Mouse (Mus musculus) brown adipose tissue, adult 24 weeks (tissue): Measurements from ENCODE around the gene Cd19. TPM values are rescaled to one million over a fixed set of nuclear protein-coding genes. Genes with fewer than 3 reads are reported as not detected.
A peak's percentile ranks its signal among the peaks of the same experiment; 100 is the strongest.
"Not testable (repeated sequence)": the region's sequence is repeated elsewhere in the genome, so short reads cannot be mapped to it uniquely, and the experiment has no call there.

Source experiments
- H3K27ac ChIP-seq: fragments of 200-500 bp; replicated peaks from 2 replicates; pipeline ENCODE4 v1.5.1; 2012; ENCODE audit warnings: low read depth, mild to moderate bottlenecking, low read length
- H3K4me1 ChIP-seq: fragments of 200-500 bp; 2 replicates; pipeline ENCODE4 v1.6.1; 2012; ENCODE audit warnings: low read length, mixed read lengths; ENCODE audit not compliant: control insufficient read depth, insufficient read depth, insufficient read length
- H3K4me3 ChIP-seq: fragments of 200-500 bp; 2 replicates; pipeline ENCODE4 v1.5.1; 2012; ENCODE audit warnings: low read depth, mild to moderate bottlenecking, low read length, moderate library complexity; ENCODE audit not compliant: insufficient read depth
- polyA plus RNA-seq: library from polyadenylated mRNA; stranded (reverse); fragments of >200 nt; gene quantifications from 2 replicates; pipeline ENCODE4 v1.2.4, GENCODE M21; 2012; ENCODE audit not compliant: missing spikeins, insufficient read depth, insufficient read length

Gene Cd19
- polyA plus RNA-seq, 1 experiment: 2.4 TPM

DNA sequence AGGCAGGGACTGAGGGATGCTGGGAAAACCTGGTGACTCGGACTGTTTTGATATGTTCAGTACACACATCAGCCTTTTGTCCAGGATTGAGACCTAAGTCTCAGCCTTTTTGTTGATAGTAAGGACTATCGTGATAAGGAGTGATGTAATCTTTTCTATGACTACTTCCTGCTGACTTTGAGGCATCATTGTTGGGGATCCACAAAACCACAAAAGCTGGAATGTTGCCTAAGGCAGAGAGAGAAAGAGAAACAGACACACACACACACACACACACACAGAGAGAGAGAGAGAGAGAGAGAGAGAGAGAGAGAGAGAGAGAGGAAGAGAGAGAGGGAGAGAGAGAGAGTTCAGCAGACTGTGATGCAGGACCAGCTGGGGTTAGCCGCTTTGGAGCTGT, 3.8 kb upstream of the Cd19 start:
- Histone ChIP-seq H3K4me1 (no peaks in the 10 kb centered on the region), H3K27ac (no peak overlapping the region), H3K4me3 (no peak overlapping the region)

DNA sequence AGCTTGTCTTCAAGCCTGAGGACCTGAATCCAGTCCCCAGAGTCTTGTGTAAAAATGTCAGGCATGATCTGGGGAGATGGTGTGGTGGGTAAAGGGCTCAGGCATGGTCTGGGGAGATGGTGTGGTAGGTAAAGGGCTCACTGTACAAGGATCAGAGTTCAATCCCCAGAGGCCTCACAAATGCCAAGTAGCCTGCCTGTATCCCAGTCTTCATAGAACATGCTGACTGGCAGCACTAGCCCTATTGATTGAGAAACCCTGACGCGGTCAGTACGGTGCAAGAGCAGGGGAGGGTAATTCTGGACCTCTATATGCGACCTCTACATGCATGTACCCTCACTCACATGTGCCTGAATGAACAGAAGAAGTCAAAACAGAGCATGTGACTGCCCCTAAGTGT, 2.9 kb upstream of the Cd19 start:
- H3K27ac ChIP-seq: no peak overlapping the region
- H3K4me3 ChIP-seq: no peak overlapping the region
- no peaks in the 10 kb centered on the region for H3K4me1 ChIP-seq

DNA sequence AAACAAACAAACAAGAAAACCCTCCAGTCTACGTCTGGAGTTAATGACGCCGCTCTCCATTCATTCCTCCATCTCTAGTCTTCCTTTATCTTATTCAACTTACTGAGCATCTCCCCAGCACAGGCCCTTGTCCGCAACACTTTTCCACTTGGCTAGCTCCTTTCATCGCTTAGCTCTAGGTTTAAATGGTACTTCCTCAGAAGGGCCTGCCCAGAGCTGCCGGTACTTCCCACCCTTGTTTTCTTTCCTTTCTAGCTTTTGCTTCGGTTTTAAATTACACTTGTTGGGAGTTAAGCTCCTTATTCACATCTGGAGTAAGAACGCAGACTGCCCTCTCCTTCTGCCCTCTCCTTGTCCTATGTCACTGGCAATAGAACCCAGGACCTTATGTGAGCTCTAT, 2.4 kb upstream of the Cd19 start:
- H3K4me1 ChIP-seq: no peaks in the 10 kb centered on the region
- H3K27ac ChIP-seq: no peak overlapping the region
- no peak overlapping the region for H3K4me3 ChIP-seq

DNA sequence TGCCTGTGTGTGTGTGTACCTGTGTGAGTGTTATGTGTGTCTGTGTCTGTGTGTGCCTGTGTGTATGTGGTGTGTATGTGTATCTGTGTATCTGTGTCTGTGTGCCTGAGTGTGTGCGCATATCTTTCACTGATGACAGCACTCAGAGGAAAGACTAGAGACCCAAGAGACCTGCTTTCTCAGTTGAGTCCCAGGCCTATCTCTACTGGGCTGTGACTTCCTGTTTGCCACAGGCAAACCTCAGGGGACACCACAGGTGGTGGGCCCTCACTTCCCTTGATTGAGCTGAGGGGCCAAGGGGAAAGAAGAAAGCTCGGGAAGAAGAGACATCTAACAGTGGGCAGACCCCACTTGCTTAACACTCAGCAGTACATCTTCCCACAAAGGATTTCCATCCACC, 1.9 kb upstream of the Cd19 start:
- no peaks in the 10 kb centered on the region for H3K4me1 ChIP-seq
- no peak overlapping the region for H3K4me3 ChIP-seq
- no peak overlapping the region for H3K27ac ChIP-seq

DNA sequence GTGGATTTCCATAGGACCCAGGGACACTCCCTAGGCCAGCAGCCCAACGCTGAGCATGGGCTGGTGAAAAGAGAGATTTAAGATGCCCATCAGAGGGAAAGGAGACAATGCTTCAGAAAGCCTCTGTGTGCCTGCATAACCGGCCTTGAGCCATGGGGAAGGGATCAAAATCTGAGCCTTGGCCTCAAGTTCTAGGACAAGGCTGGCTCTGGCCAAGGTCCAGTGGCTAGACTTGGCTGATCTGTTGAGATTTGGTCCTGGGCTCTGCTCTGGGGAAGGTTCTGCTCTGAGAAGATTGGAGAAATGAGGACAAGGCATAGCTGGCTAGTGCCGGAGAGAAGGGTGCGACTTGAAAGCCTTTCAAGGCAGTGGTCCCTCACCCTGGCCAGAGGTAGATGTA, 3.6 kb downstream of the Cd19 start:
- Histone ChIP-seq H3K4me3 (no peak overlapping the region), H3K4me1 (no peaks in the 10 kb centered on the region), H3K27ac (no peak overlapping the region)

DNA sequence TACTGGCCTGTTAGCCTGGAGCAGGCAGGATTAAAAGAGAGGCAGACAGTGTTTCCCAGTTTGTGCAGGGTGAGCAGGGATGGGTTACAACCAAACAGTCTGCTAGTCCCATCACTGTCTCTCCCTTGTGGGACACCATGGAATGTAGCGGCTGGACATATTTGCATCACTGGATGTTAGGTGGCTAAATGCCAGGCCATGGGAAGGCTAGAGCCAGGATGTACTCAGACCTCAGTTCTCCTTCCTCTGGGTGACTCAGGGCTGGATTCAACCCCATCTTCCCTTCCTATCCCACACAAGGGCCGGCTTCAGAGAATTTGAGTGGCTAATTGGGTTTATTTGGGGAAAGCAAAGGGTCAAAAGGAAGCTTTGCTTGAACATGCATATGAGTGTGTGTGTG, 6.0 kb downstream of the Cd19 start:
- no peak overlapping the region for H3K27ac ChIP-seq
- H3K4me3 ChIP-seq: no peak overlapping the region
- no peaks in the 10 kb centered on the region for H3K4me1 ChIP-seq

DNA sequence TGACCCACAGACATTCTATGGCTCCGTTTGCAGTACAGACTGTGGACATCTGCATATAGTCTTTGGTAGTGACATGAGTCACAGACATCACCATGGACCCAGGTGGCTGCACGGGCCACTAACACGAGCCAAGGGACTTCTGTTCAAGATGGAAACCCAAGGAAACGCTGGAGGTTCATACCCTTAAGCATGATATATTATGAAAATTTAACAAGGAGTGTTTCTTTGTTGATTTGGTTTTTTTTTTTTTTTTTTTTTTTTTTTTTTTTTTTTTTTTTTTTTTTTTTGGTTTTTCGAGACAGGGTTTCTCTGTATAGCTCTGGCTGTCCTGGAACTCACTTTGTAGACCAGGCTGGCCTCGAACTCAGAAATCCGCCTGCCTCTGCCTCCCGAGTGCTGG, 12.2 kb downstream of the Cd19 start:
- not testable (repeated sequence) for H3K4me1 ChIP-seq, H3K4me3 ChIP-seq, H3K27ac ChIP-seq

DNA sequence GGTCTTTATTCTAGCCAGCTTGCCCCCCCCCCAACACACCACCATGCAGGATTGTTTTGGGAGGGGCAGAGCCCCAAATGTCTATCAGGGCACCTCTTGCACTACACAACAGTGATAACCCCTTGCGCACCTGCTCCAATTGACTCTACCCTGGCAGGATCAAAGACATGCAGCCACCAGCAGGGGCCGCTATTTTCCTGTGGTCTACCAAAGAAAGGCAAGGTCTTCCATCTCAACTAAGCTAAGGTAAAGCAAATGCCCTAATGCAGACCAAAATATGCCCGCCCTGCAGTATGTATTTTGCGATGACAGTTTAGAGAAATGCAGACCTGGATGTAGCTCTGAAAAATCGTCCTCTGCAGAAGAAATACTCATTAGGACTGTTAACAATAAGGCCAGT, 15.1 kb downstream of the Cd19 start:
- Histone ChIP-seq H3K27ac (no peak overlapping the region), H3K4me3 (no peak overlapping the region), H3K4me1 (no peaks in the 10 kb centered on the region)

DNA sequence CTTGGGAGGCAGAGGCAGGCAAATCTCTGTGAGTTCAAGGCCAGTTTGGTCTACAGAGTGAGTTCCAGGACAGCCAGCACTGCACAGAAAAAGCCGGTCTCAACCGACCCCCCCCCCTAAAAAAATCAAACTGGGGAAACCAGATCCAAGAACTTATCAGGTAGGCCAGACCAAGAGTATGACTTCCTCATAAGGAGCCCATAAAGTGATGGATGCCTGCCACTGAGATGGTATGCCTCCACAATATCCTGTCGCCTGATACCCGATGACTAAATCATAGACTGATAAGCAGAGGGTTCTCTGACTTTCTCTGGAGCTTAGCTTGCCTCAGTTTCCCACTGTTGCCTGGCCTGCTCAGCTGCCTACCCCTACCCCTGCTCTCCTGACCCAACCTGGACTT, 16.9 kb downstream of the Cd19 start:
- Histone ChIP-seq H3K27ac (no peak overlapping the region), H3K4me3 (no peak overlapping the region), H3K4me1 (no peaks in the 10 kb centered on the region)

DNA sequence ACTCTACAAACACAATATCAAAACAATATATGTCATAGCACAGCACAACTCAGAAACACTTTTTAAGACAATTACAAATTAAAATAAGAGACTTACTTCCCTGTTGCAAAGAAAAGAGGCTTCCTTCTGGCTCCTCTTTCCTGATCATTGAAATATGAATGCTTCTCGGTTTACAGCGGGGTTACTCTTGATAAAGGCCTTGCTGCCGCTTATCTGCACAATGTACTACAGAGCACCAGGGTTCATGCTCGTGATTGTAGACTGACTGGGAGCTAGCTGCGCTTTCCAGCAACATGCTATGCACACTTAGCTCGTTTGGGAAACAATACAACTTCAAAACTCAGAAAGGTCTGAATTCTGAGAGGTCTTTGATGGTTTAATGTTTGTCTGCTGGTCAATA, 17.5 kb downstream of the Cd19 start:
- Histone ChIP-seq H3K4me3 (no peak overlapping the region), H3K27ac (no peak overlapping the region)

DNA sequence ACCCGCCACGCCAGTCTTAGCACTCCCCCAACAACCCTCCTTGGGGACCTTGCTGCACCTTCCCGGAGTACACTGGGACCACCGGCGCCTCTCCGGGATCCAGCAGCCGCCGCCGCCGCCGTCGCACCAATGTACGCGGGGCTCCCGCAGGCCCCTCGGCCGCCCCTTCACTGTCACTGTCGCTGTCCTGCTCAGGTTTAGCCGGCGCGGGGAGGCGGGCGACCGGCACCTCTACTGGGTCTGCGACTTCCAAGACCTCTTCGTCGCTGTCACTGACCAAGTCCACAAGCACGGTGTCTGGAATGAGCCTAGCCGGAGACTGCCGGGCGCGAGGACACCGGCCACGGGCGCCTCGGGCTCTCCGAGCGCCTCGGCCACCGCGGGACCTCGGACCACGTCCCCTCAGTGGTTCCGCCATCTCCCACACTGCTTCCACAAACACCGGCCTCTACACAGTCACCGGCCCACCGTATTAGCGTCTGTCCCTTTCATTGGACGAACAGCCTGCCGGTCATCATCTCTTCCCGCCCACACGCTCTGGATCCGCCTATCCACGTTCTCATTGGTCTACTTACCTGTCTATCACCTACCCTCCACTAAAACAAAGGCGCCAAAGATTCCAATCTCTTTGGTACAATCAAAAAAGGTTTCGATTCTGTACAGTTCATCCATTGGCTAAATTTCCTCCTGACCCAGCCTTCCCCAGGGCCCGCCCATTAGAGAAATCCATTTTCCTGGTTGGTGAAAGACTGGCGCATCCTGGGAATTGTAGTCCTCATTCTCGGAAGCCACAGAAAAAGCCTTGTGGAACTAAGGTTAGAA, 18.2 kb downstream of the Cd19 start, which contains the start of gene Nfatc2ip:
Gene Nfatc2ip, minus strand, starts transcription at position 440 of the 822 bp plus-strand sequence.
- H3K27ac ChIP-seq: no peak within 1 kb of the TSS
- H3K4me1 ChIP-seq: no peaks in the 10 kb centered on the region
- H3K4me3 ChIP-seq: peak within 1 kb of the TSS; percentile 81

More for the DNA sequence above, 17.5 kb downstream of the Cd19 start:
- H3K4me1 ChIP-seq: no peaks in the 10 kb centered on the region

DNA sequence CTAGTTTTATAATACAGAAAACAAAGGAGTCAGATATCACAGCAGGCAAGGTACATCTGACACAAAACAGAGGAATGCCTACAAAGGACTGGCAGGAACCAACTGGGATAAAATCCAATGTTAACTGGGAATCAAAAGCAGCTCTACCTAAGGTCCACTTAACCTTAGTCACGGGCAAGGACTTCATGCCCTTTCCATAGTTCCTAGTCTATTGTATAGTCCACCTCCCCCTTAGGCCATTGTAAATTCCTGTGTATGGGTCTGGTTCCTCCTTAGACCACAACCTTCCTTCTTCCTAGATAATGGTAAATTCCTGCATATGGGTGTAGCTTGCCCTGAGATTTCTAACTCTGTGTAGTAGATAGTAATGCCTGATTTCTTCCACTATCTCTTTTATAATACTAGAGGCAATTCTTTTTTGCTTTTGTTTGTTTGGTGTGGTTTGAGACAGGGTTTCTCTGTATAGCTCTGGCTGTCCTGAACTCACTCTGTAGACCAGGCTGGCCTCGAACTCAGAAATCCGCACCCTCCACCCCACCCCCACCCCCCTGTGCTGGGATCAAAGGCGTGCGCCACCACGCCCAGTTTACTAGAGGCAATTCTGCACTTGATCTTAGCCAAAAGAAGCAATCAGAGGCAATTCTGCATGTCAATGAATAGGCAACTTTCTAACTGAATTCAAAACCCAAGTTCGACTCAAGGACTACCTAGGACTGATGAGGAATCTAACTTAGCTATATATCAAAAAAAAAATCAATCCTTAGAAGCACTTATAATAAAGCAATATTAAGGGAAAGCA, 22.4 kb downstream of the Cd19 start:
- not testable (repeated sequence) for H3K4me1 ChIP-seq, H3K27ac ChIP-seq

DNA sequence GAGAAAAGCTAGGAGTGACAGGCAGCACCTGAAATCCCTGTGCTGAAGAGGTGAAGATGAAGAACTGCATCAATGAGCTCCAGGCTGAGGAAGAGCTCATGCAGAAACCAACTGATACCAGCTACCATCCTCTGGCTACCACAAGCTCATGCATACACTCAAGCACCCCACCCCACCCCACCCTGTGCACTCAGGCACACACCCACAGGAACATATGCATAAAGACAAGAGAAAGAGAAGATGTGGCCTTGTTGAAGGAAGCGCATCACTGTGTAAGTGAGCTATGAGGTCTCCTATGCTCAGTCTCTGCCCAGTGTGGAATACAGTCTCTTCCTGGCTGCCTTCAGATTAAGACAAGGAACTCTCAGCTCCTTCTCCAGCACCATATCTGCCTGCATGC, 26.5 kb downstream of the Cd19 start:
- H3K4me1 ChIP-seq: no peaks in the 10 kb centered on the region

More for the DNA sequence above, 22.4 kb downstream of the Cd19 start:
- H3K4me3 ChIP-seq: not testable (repeated sequence)

DNA sequence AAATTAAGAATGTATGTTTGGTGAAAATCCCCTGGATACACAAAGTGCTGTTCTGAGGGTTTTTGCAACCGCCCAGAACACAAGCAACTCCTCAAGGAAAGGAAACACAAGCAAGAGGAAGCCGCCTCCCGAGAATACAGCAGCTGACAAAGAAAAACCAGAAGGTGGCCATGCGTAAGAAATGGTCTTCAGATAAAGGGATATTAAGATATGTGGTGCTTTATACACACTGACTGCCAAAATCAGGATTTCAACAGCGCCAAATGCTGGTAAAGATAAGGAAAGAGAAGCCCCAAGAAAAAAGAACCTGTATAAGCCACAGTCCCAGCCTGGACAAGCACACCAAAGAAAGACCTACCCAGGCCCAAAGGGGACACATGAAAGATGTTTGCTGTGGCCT, 31.1 kb downstream of the Cd19 start:
- Histone ChIP-seq H3K27ac (no peak overlapping the region), H3K4me1 (no peaks in the 10 kb centered on the region), H3K4me3 (no peak overlapping the region)

More for the DNA sequence above, 26.5 kb downstream of the Cd19 start:
- Histone ChIP-seq H3K4me3 (no peak overlapping the region), H3K27ac (no peak overlapping the region)

DNA sequence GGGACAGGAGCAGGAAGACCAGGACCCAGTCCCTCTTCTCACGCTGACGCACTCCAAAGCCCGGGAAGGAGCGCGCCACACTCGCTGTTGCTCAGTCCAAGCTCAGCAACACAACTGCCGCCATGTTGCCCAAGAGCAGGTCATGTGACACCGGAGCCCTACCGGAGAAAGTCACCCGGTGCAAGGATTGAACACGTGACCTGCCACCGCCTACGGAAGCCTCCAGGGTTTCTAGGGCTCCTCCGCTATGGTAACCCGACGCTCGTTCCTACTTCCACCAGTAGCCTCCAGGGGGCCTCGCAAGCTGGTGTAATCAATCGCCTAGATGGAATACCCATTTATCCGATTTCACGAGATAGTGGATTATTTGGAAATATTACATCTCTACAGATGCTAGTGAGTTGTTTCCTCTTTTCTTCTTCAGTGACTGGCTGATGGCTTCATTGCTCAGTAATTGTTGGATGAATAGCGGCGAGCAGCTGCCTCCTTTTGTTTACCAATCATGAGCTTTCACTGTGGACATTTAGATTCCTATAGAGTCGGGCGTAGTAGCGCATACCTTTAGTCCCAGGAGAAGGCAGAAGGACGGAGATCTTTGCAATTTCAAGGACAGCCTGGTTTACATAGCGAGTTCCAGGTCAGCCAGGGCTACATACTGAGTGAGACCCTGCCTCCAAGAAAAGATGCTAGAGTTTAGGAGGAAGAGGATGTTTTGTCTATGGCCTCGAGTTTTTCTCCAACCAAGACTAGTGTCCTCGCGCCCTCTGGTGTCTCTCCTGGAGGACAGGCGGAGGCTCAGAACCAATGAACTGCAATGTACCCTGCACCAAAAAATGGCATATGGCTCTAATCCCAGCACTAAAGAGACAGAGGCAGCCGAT, 37.2 kb downstream of the Cd19 start, which contains the start of gene Spns1:
Gene Spns1, minus strand, starts transcription at position 173 of the 881 bp plus-strand sequence.
- Histone ChIP-seq H3K4me3 (peak within 1 kb of the TSS; percentile 69), H3K27ac (0 out of 2 replicates have a peak within 1 kb of the TSS, but pooled peaks have one; percentile 6), H3K4me1 (peaks cover 9% of the 10 kb centered on the region)
